Mouse (Mus musculus): ENCODE measurements at regions not wholly inside any gene's neighbourhood (a gene's known extent, or its start where the extent isn't known, plus 50 kb on each side); places are given as distances from the start of the nearest gene placed in this dataset.

- intact Hi-C loops (cut with DNase I) = loop anchor here (5.0 kb wide), 1 partner anchor 85 kb away; no protein-coding TSS in a partner anchor
- DNase-seq = no peak
Measured at GRCm38 (mm10) chr8:46411877-46412625, 58.8 kb upstream of the Acsl1 start.

GRCm38 (mm10) chr8:46413349-46414024 is 57.4 kb upstream of the Acsl1 start:
- intact Hi-C loops (cut with DNase I) = loop anchor here (2.0 to 5.0 kb wide), 2 partner anchors 83 to 86 kb away; no protein-coding TSS in a partner anchor
- no peak for DNase-seq

- intact Hi-C loops (cut with DNase I) = loop anchor here (2.0 to 5.0 kb wide), 2 partner anchors 82 to 88 kb away; no protein-coding TSS in a partner anchor
- DNase-seq = peak; percentile 59 to 67
Measured at GRCm38 (mm10) chr8:46414874-46415273, 56.0 kb upstream of the Acsl1 start.

GRCm38 (mm10) chr8:46419402-46419801 is 51.4 kb upstream of the Acsl1 start:
- intact Hi-C loops (cut with DNase I) = no loop called here
- no peak for DNase-seq

GRCm38 (mm10) chr8:46420476-46420875 is 50.4 kb upstream of the Acsl1 start:
- intact Hi-C loops (cut with DNase I) = no loop called here
- DNase-seq = no peak

Data from heart, postnatal 10 days (tissue).